Mouse (Mus musculus) small intestine, adult 2 months (tissue): ENCODE data around the gene Minos1. TPM values are rescaled to one million over a fixed set of nuclear protein-coding genes. Genes with fewer than 3 reads are reported as not detected.
A peak's percentile ranks its signal among the peaks of the same experiment; 100 is the strongest.

Experiments used
- H3K27ac ChIP-seq: fragments of 200-500 bp; 2 replicates; pipeline ENCODE4 v1.5.1; 2012; ENCODE audit warnings: low read depth, low read length, control low read depth, inconsistent platforms; ENCODE audit not compliant: insufficient read depth
- H3K27me3 ChIP-seq: fragments of 200-500 bp; 2 replicates; pipeline ENCODE4 v1.6.1; 2012; ENCODE audit warnings: mild to moderate bottlenecking, moderate library complexity, low read length, inconsistent platforms; ENCODE audit not compliant: control insufficient read depth, insufficient read depth
- H3K36me3 ChIP-seq: fragments of 200-500 bp; 2 replicates; pipeline ENCODE4 v1.6.1; 2012; ENCODE audit warnings: mild to moderate bottlenecking, low read length, control low read depth, inconsistent platforms; ENCODE audit not compliant: control insufficient read depth, insufficient read depth
- H3K4me1 ChIP-seq: fragments of 200-500 bp; 2 replicates; pipeline ENCODE4 v1.6.1; 2012; ENCODE audit warnings: low read length, inconsistent platforms, mixed read lengths; ENCODE audit not compliant: control insufficient read depth, insufficient read depth, insufficient read length
- H3K4me3 ChIP-seq: fragments of 200-500 bp; 2 replicates; pipeline ENCODE4 v1.5.1; 2012; ENCODE audit warnings: low read depth, mild to moderate bottlenecking, control low read depth, inconsistent platforms, low read length, moderate library complexity
- CTCF ChIP-seq: fragments of 200-500 bp; IDR thresholded peaks from 2 replicates; pipeline ENCODE4 v1.5.1; 2012; ENCODE audit warnings: low read depth, mild to moderate bottlenecking, control low read depth, inconsistent platforms, low read length, moderate library complexity, mixed read lengths; ENCODE audit not compliant: insufficient replicate concordance, insufficient read length; ENCODE audit errors: extremely low read depth
- POLR2A ChIP-seq: fragments of 200-500 bp; IDR thresholded peaks from 2 replicates; pipeline ENCODE4 v1.6.1; 2012; ENCODE audit warnings: low read depth, mild to moderate bottlenecking, control low read depth, inconsistent platforms, low read length, moderate library complexity
- WGBS: fragments of 180-500 bp; shearing (Covaris S2); methylation state at CpG from one replicate; pipeline ENCODE4 v1.1.7; 2018; 5-methylcytosine and 5-hydroxymethylcytosine counted together
- polyA plus RNA-seq: library from polyadenylated mRNA; depleted of rRNA; stranded (reverse); fragments of >200 nt; gene quantifications from 2 replicates; pipeline ENCODE4 v1.2.3, GENCODE M21; 2012; rRNA removed

Minos1 gene
- polyA plus RNA-seq, result 15.4 and 29.4 TPM in 2 replicates

DNA sequence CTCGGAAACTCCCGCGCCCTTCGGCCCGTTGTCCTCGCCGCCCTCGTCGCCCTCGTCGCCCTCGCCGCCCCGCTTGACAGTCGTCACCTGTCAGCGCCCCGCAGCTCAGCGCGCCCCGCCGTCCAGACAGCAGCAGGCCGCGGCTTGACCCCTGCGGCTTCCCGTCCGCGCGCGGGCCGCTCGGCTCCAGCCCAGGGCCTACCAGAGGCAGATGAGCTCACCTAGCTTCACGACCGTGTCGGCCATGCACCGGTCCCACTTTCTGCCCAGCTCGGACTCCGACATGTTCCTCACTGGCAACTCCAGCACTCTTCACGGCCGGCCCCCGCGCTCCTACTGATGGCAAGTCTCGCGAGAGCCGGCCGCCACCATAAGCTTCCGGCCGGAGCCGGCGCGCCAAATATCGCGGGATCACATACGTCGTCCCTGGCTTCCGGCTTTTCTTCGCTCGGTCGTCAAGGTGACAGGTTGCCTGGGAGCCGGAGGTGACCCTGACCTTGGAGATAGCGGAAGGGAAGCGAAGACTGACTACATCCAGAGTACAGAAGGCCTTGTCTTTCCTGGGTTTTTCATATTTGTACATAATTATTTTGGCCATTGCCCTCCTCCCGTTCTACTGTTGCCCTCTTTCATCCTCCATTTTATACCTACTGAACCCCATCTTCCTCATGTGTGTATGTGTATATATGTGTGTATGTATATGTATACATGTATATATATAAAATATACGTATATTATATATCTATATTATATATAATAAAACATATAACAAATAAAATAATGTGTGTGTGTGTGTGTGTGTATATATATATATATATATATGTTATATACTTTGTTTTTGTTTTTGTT is at the start of gene Minos1:
Gene Minos1 (minus strand): TSS at position 413 of the 849 bp plus-strand sequence.
- H3K4me3 ChIP-seq, result peak within 1 kb of the TSS; percentile 91
- peaks cover under 1% of the 10 kb centered on the region; the same call in 1 of the 2 replicates for H3K4me1 ChIP-seq
- peak; percentile 85 for TF ChIP-seq POLR2A
- TF ChIP-seq CTCF, result no peak
- peak within 1 kb of the TSS; percentile 83 for H3K27ac ChIP-seq
- H3K36me3 ChIP-seq, result no peaks in the 10 kb centered on the region
- WGBS, result under 1% methylated on average over 61 of the region's 63 CpGs
- no peaks in the 10 kb centered on the region for H3K27me3 ChIP-seq

DNA sequence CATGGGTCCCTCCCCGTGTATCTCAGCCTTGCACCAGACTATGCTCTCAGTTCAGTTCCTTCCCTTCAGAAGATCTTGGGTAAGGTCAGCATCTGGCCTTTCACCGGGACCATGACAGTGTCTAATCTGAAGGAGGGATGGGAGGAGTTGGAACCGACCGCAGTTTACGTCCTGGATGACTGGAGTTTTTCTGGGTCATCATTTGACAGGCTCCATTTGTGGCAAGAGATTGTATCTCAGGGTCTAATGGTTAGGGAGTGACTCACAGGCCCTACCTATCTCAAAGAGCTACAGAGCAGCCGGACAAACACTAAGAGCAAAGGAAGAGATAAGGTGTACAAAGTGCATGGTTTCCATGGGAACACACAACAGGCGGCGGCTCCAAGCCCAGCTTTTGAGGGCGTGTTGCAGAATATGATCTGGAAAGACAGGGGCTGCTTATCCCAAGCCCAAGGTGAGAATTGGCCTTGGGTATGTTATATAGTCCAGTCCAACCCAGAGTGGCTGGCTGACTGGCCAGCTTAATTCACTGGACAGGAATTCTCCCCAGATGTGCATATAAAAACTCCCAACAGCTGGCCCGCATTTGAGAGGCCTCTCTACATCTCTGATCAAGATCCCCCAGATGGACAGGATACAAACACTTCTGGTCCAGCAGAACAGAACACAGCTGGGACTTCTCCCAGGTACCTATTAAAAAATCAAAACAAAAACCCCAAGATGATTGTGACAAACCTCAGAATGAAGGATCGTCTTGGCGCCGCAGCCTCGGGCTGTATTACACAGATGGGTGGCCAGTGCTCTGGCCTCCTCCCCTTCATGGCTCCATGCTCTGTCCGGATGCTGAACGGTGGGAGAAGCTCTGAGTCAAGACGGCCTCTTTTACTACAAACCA is 49.1 kb upstream of the Minos1 start:
- Histone ChIP-seq H3K27me3 (no peaks in the 10 kb centered on the region), H3K27ac (peak overlapping the region; percentile 92), H3K4me1 (peaks cover 23% of the 10 kb centered on the region), H3K36me3 (no peaks in the 10 kb centered on the region), H3K4me3 (no peak overlapping the region)
- 30% methylated on average over 17 of the region's 17 CpGs for WGBS
- TF ChIP-seq CTCF (no peak), POLR2A (no peak)

DNA sequence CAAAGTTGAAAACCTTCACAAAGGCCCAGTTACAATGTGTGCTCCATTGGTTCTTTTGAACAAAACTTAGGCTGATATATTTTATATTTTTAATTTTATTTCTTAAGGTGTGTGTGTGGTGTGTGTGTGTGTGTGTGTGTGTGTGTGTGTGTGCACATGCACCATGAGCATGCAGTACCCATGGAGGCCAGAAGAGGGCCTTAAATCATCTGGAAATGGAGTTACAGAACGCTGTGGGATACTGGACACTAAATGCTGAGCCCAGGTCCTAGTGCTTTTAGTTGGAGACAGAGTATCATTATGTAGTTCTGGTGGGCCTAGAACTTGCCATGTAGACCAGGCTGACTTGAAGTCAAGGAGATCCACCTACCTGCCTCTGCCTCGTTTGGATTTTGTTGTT is 48.3 kb upstream of the Minos1 start:
- TF ChIP-seq CTCF (no peak), POLR2A (no peak)
- H3K4me3 ChIP-seq, result no peak overlapping the region
- 63% methylated on average over 2 of the region's 2 CpGs for WGBS

DNA sequence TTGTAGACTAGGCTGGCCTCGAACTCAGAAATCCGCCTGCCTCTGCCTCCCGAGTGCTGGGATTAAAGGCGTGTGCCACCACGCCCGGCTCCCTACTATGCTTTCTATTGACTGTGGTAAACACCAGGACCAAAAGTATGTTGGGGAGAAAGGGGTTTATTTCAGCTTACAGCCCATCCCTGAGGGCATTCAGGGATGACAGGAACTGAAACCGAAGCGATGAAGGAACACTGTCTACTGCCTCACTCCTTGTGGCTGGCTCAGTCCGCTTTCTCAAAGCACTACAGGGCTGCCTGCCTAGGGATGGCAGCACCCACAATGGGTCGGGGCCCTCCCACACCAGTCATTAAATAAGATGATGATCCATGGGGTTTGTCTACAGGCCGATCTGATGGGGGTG is 47.5 kb upstream of the Minos1 start:
- 92% methylated on average over 11 of the region's 11 CpGs for WGBS
- Histone ChIP-seq H3K36me3 (no peaks in the 10 kb centered on the region), H3K27ac (no peak overlapping the region), H3K4me3 (no peak overlapping the region), H3K4me1 (peaks cover 26% of the 10 kb centered on the region), H3K27me3 (no peaks in the 10 kb centered on the region)
- TF ChIP-seq CTCF, result no peak
- no peak for TF ChIP-seq POLR2A

More for the DNA sequence above, 48.3 kb upstream of the Minos1 start:
- H3K4me1 ChIP-seq, result peaks cover 26% of the 10 kb centered on the region
- no peaks in the 10 kb centered on the region for H3K27me3 ChIP-seq
- H3K36me3 ChIP-seq, result no peaks in the 10 kb centered on the region
- H3K27ac ChIP-seq, result peak overlapping the region; percentile 92

DNA sequence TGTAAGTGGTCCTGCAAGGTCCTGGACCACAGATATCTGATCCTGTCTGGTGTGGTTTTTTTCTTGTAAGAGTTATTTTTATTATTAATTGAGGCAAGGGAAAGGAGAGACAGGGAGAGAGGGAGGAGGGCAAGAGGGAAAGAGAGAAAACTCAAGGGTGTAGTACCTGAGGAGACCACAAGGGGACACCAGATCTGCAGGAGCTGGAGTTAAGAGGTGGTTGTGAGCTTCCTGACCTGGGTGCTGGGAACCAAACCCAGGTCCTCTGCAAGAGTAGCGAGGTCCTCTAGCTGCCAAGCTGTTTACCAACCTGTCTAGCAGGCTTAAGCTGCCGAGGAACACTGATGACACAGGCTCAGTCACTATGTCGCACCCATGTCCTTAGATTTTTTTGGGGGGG is 47.0 kb upstream of the Minos1 start:
- Histone ChIP-seq H3K4me3 (no peak overlapping the region), H3K27me3 (no peaks in the 10 kb centered on the region), H3K36me3 (no peaks in the 10 kb centered on the region), H3K27ac (no peak overlapping the region), H3K4me1 (peaks cover 26% of the 10 kb centered on the region)
- TF ChIP-seq POLR2A, result no peak
- TF ChIP-seq CTCF, result peak; percentile 63; the same call in 1 of the 2 replicates
- WGBS, result 100% methylated on average over 3 of the region's 3 CpGs

DNA sequence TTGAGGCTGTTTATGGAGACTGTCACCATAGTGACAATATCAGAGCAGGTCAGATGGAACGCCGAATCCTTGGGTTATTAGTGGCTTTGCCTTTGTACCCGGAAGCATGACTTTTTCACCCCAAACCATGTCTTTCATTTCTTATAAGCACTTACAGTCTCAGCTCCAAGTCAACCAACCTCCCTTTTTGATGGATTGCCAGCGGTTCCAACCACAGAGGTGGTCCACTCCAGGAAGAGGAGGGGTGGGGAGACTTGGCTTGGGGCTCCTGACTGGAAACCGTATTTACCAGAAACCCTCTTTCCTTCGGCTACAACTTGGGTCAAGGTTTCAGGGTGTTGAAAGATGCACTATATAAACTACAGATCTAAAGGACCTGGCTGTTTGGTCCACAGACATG is 45.1 kb upstream of the Minos1 start:
- TF ChIP-seq POLR2A (no peak), CTCF (no peak)
- no peak overlapping the region for H3K4me3 ChIP-seq
- H3K27ac ChIP-seq, result peak overlapping the region; percentile 88
- H3K4me1 ChIP-seq, result peaks cover 25% of the 10 kb centered on the region
- no peaks in the 10 kb centered on the region for H3K27me3 ChIP-seq
- WGBS, result 11% methylated on average over 6 of the region's 6 CpGs
- H3K36me3 ChIP-seq, result no peaks in the 10 kb centered on the region
